7 mouse cellular contexts compared by ENCODE assay signal in genomic region chr2:91649152-91649551, GRCm38 (mm10). TPM values are rescaled to one million over a fixed set of nuclear protein-coding genes. Genes with fewer than 3 reads are reported as not detected.
DNase-seq lines count a peak whose midpoint lies in the region; ATAC-seq lines count a peak whose summit lies in the region.

No protein-coding gene starts in this region.

- H3K4me1 ChIP-seq in neural tube, embryonic 11.5 days (ENCODE audit: control insufficient read depth, insufficient read depth, low read length), result peaks cover 14% of the 10 kb centered on the region
- peaks cover 15% of the 10 kb centered on the region for H3K4me1 ChIP-seq in embryonic facial prominence, embryonic 12.5 days
- H3K4me1 ChIP-seq in hindbrain, embryonic 16.5 days (ENCODE audit: control insufficient read depth, insufficient read depth, low read depth, low read length), result peaks cover 18% of the 10 kb centered on the region
- peaks cover 28% of the 10 kb centered on the region for H3K4me1 ChIP-seq in neural tube, embryonic 12.5 days

- peak overlapping the region; percentile 54 for H3K4me3 ChIP-seq in neural tube, embryonic 11.5 days (ENCODE audit: low read depth, low read length)
- peak overlapping the region; percentile 90 for H3K4me3 ChIP-seq in embryonic facial prominence, embryonic 12.5 days
- peak overlapping the region; percentile 61 for H3K4me3 ChIP-seq in hindbrain, embryonic 16.5 days (ENCODE audit: low read length)
- H3K4me3 ChIP-seq in neural tube, embryonic 12.5 days, result peak overlapping the region; percentile 87

- H3K27ac ChIP-seq in neural tube, embryonic 11.5 days (ENCODE audit: low read depth, low read length), result no peak overlapping the region
- peak overlapping the region; percentile 88 for H3K27ac ChIP-seq in embryonic facial prominence, embryonic 12.5 days
- peak overlapping the region; percentile 80 for H3K27ac ChIP-seq in hindbrain, embryonic 16.5 days (ENCODE audit: low read depth, low read length)
- H3K27ac ChIP-seq in neural tube, embryonic 12.5 days, result no peak overlapping the region

- H3K9ac ChIP-seq in neural tube, embryonic 11.5 days (ENCODE audit: low read length), result peak overlapping the region; percentile 69
- peak overlapping the region; percentile 92 for H3K9ac ChIP-seq in embryonic facial prominence, embryonic 12.5 days
- peak overlapping the region; percentile 77 for H3K9ac ChIP-seq in hindbrain, embryonic 16.5 days (ENCODE audit: low read depth, low read length)
- peak overlapping the region; percentile 93 for H3K9ac ChIP-seq in neural tube, embryonic 12.5 days

- H3K9me3 ChIP-seq in neural tube, embryonic 11.5 days (ENCODE audit: control insufficient read depth, low read length), result no peaks in the 10 kb centered on the region
- no peaks in the 10 kb centered on the region for H3K9me3 ChIP-seq in embryonic facial prominence, embryonic 12.5 days
- no peaks in the 10 kb centered on the region for H3K9me3 ChIP-seq in hindbrain, embryonic 16.5 days (ENCODE audit: control insufficient read depth, low read length)
- H3K9me3 ChIP-seq in neural tube, embryonic 12.5 days, result no peaks in the 10 kb centered on the region

- DNase-seq in neural tube, embryonic 11.5 days (ENCODE audit: low spot score), result peak; percentile 19
- DNase-seq in neural tube, embryonic 10.5 days (ENCODE audit: extremely low spot score, low spot score), result no peak
- DNase-seq in right cerebral cortex, postnatal 10 days (ENCODE audit: low spot score in 2 of 2), result no peak
- DNase-seq in spleen, postnatal 4 days (ENCODE audit: low spot score in 2 of 2), result no peak

- WGBS in neural tube, embryonic 11.5 days, result 3% methylated on average over 15 of the region's 15 CpGs
- 2% methylated on average over 15 of the region's 15 CpGs for WGBS in embryonic facial prominence, embryonic 12.5 days
- WGBS in hindbrain, embryonic 16.5 days, result 3% methylated on average over 15 of the region's 15 CpGs
- 4% methylated on average over 15 of the region's 15 CpGs for WGBS in neural tube, embryonic 12.5 days

- peaks cover 26% of the 10 kb centered on the region for H3K36me3 ChIP-seq in neural tube, embryonic 11.5 days (ENCODE audit: control insufficient read depth, insufficient read depth, low read length)
- peaks cover 46% of the 10 kb centered on the region for H3K36me3 ChIP-seq in embryonic facial prominence, embryonic 12.5 days
- H3K36me3 ChIP-seq in hindbrain, embryonic 16.5 days (ENCODE audit: control insufficient read depth, insufficient read depth, low read length), result peaks cover 32% of the 10 kb centered on the region
- H3K36me3 ChIP-seq in neural tube, embryonic 12.5 days, result peaks cover 47% of the 10 kb centered on the region

- ATAC-seq in neural tube, embryonic 11.5 days (ENCODE audit: insufficient read depth, low FRiP score, low TSS enrichment), result 0 out of 2 replicates have a peak, but pooled peaks have one; percentile 7
- no peak for ATAC-seq in embryonic facial prominence, embryonic 12.5 days (ENCODE audit: insufficient number of reproducible peaks, insufficient read depth, low FRiP score, low TSS enrichment)
- peak; percentile 18 for ATAC-seq in hindbrain, embryonic 16.5 days
- ATAC-seq in neural tube, embryonic 12.5 days (ENCODE audit: low FRiP score, low read depth), result no peak

- H3K27me3 ChIP-seq in neural tube, embryonic 11.5 days (ENCODE audit: control insufficient read depth, insufficient read depth, low read length), result no peaks in the 10 kb centered on the region
- H3K27me3 ChIP-seq in embryonic facial prominence, embryonic 12.5 days, result no peaks in the 10 kb centered on the region
- no peaks in the 10 kb centered on the region for H3K27me3 ChIP-seq in hindbrain, embryonic 16.5 days (replicated peaks; ENCODE audit: control insufficient read depth, insufficient read depth, low read length)
- H3K27me3 ChIP-seq in neural tube, embryonic 12.5 days (replicated peaks), result no peaks in the 10 kb centered on the region

- H3K4me2 ChIP-seq in neural tube, embryonic 11.5 days (ENCODE audit: low read depth), result peak overlapping the region; percentile 97
- peak overlapping the region; percentile 97 for H3K4me2 ChIP-seq in embryonic facial prominence, embryonic 12.5 days (replicated peaks)
- peak overlapping the region; percentile 94 for H3K4me2 ChIP-seq in hindbrain, embryonic 16.5 days (ENCODE audit: low read length)
- H3K4me2 ChIP-seq in neural tube, embryonic 12.5 days (replicated peaks), result peak overlapping the region; percentile 96

RNA-seq across cellular contexts. Expression of gene Zfp408, which starts 0.4 kb away (rescaled TPM):
- polyA plus RNA-seq in neural tube, embryonic 11.5 days (2014; fragmentation: Nextera tagmentation; extraction: Ambion mirVana), result 5.6 and 5.9 TPM in 2 replicates
- 12.8 and 13.3 TPM in 2 replicates for polyA plus RNA-seq in embryonic facial prominence, embryonic 12.5 days (2016; fragmentation: Nextera tagmentation; extraction: Ambion mirVana)
- polyA plus RNA-seq in hindbrain, embryonic 16.5 days (2015; fragmentation: Nextera tagmentation; extraction: Ambion mirVana), result 9.9 and 11.4 TPM in 2 replicates
- 11.5 and 14.3 TPM in 2 replicates for polyA plus RNA-seq in neural tube, embryonic 12.5 days (2016; fragmentation: Nextera tagmentation; extraction: Ambion mirVana)

RNA-seq across cellular contexts. Expression of gene Arhgap1, which starts 0.5 kb away (rescaled TPM):
- polyA plus RNA-seq in neural tube, embryonic 11.5 days (2014; fragmentation: Nextera tagmentation; extraction: Ambion mirVana), result 87.0 and 90.9 TPM in 2 replicates
- 100 and 102 TPM in 2 replicates for polyA plus RNA-seq in embryonic facial prominence, embryonic 12.5 days (2016; fragmentation: Nextera tagmentation; extraction: Ambion mirVana)
- 89.5 and 98.5 TPM in 2 replicates for polyA plus RNA-seq in hindbrain, embryonic 16.5 days (2015; fragmentation: Nextera tagmentation; extraction: Ambion mirVana)
- polyA plus RNA-seq in neural tube, embryonic 12.5 days (2016; fragmentation: Nextera tagmentation; extraction: Ambion mirVana), result 85.8 and 91.8 TPM in 2 replicates

RNA-seq across cellular contexts. Expression of gene F2, which starts 12.9 kb away (rescaled TPM):
- 0.15 and 0.16 TPM in 2 replicates for polyA plus RNA-seq in neural tube, embryonic 11.5 days (2014; fragmentation: Nextera tagmentation; extraction: Ambion mirVana)
- 0.15 and 0.31 TPM in 2 replicates for polyA plus RNA-seq in embryonic facial prominence, embryonic 12.5 days (2016; fragmentation: Nextera tagmentation; extraction: Ambion mirVana)
- polyA plus RNA-seq in hindbrain, embryonic 16.5 days (2015; fragmentation: Nextera tagmentation; extraction: Ambion mirVana), result 0.08 and 0.32 TPM in 2 replicates
- 0.15 and 0.18 TPM in 2 replicates for polyA plus RNA-seq in neural tube, embryonic 12.5 days (2016; fragmentation: Nextera tagmentation; extraction: Ambion mirVana)

Comparison
In these comparisons a context has a peak if more than half of its experiments do, and no peak if none do; other contexts are left out.
1. ATAC-seq: peak in neural tube, embryonic 11.5 days (single experiment) and hindbrain, embryonic 16.5 days (single experiment); none in embryonic facial prominence, embryonic 12.5 days (single experiment) and neural tube, embryonic 12.5 days (single experiment).
2. H3K27ac ChIP-seq: peak in embryonic facial prominence, embryonic 12.5 days (single experiment) and hindbrain, embryonic 16.5 days (single experiment); none in neural tube, embryonic 11.5 days (single experiment) and neural tube, embryonic 12.5 days (single experiment).
3. Peak in every context shown above with its lines, with median percentiles within 50 percentile points of each other: H3K4me2 ChIP-seq, H3K4me3 ChIP-seq and H3K9ac ChIP-seq.